Mouse (Mus musculus) CH12.LX (cell line): ENCODE measurements at regions not wholly inside any gene's neighbourhood (a gene's known extent, or its start where the extent isn't known, plus 50 kb on each side); places are given as distances from the start of the nearest gene placed in this dataset.

Source experiments
- DNase-seq: peaks from one replicate; pipeline ENCODE4 v3.0.0-alpha.2; 2013; ENCODE audit errors: extremely low read depth
- H3K27ac ChIP-seq: 2 replicates; pipeline ENCODE4 v1.5.1; 2012; ENCODE audit warnings: low read depth, mild to moderate bottlenecking, control low read depth, moderate library complexity; ENCODE audit not compliant: insufficient read depth
- H3K27me3 ChIP-seq: replicated peaks from 2 replicates; pipeline ENCODE3; 2012; ENCODE audit warnings: inconsistent platforms
- H3K36me3 ChIP-seq, 2 experiments: replicated peaks in 1 of 2; 2 replicates each; pipeline versions ENCODE3 to v1.6.1; 2012; ENCODE audit warnings: inconsistent platforms in 1 of 2, low read length in 1 of 2, mild to moderate bottlenecking in 1 of 2, mixed read lengths in 1 of 2, moderate library complexity in 1 of 2; ENCODE audit not compliant: control insufficient read depth in 1 of 2, insufficient read depth in 1 of 2
- H3K4me1 ChIP-seq, 2 experiments: 2 replicates each; pipeline ENCODE4 v1.6.1; 2012; ENCODE audit warnings: inconsistent platforms in 1 of 2, moderate library complexity in 1 of 2; ENCODE audit not compliant: insufficient read depth in 2 of 2, control insufficient read depth in 1 of 2
- H3K4me2 ChIP-seq: 2 replicates; pipeline ENCODE4 v1.6.1; 2012; ENCODE audit warnings: low read depth, mild to moderate bottlenecking, control low read depth; ENCODE audit not compliant: poor library complexity, insufficient read depth, severe bottlenecking
- H3K4me3 ChIP-seq, 3 experiments: fragments of 150-350 bp in 1 of 3; sonication (generic) in 1 of 3; replicated peaks in 1 of 3; 2 replicates each; pipeline versions ENCODE3 to v1.5.1; 2011 to 2012; ENCODE audit warnings: low read depth in 2 of 3, low read length in 2 of 3, mild to moderate bottlenecking in 2 of 3, moderate library complexity in 2 of 3, control low read depth in 1 of 3, improper control_type of control experiment in 1 of 3, inconsistent platforms in 1 of 3, mixed read lengths in 1 of 3; ENCODE audit not compliant: poor library complexity in 1 of 3
- H3K79me2 ChIP-seq: replicated peaks from 2 replicates; pipeline ENCODE4 v1.6.1; 2012; ENCODE audit warnings: mild to moderate bottlenecking, moderate library complexity; ENCODE audit not compliant: control insufficient read depth, poor library complexity, insufficient read depth, severe bottlenecking; ENCODE audit errors: extremely low read depth
- H3K9ac ChIP-seq: 2 replicates; pipeline ENCODE4 v1.6.1; 2012; ENCODE audit warnings: low read depth, mild to moderate bottlenecking, control low read depth, moderate library complexity; ENCODE audit not compliant: insufficient read depth
- H3K9me3 ChIP-seq: replicated peaks from 2 replicates; pipeline ENCODE3; 2012; ENCODE audit warnings: low read length, inconsistent platforms, mixed read lengths
- EP300 ChIP-seq: IDR thresholded peaks from 2 replicates; pipeline ENCODE4 v1.6.1; 2011; ENCODE audit warnings: low read length, improper control_type of control experiment
- GABPA ChIP-seq: IDR thresholded peaks from 2 replicates; pipeline ENCODE4 v1.6.1; 2012; ENCODE audit warnings: low read depth, low read length, improper control_type of control experiment, inconsistent platforms; ENCODE audit not compliant: insufficient replicate concordance
- IRF4 ChIP-seq: IDR thresholded peaks from 2 replicates; pipeline ENCODE4 v1.6.1; 2014; ENCODE audit warnings: low read depth, mild to moderate bottlenecking, inconsistent platforms, low read length, improper control_type of control experiment
- JUND ChIP-seq: conservative IDR thresholded peaks from 2 replicates; pipeline ENCODE4 v1.6.1; 2011; ENCODE audit warnings: low read depth, low read length, improper control_type of control experiment
- MAFK ChIP-seq: IDR thresholded peaks from 2 replicates; pipeline ENCODE4 v1.6.1; 2011; ENCODE audit warnings: low read length, improper control_type of control experiment; ENCODE audit not compliant: insufficient replicate concordance
- NELFE ChIP-seq: IDR thresholded peaks from 2 replicates; pipeline ENCODE4 v1.6.1; 2011; ENCODE audit warnings: low read depth, low read length, improper control_type of control experiment
- PAX5 ChIP-seq: IDR thresholded peaks from 2 replicates; pipeline ENCODE4 v1.6.1; 2012; ENCODE audit warnings: low read length, inconsistent platforms, mixed read lengths
- SIN3A ChIP-seq: IDR thresholded peaks from 2 replicates; pipeline ENCODE4 v1.6.1; 2012; ENCODE audit warnings: low read length, improper control_type of control experiment, inconsistent platforms
- SMC3 ChIP-seq: IDR thresholded peaks from 2 replicates; pipeline ENCODE4 v1.6.1; 2011; ENCODE audit warnings: low read depth, low read length, improper control_type of control experiment
- UBTF ChIP-seq: IDR thresholded peaks from 2 replicates; pipeline ENCODE4 v1.6.1; 2012; ENCODE audit warnings: low read depth, mild to moderate bottlenecking, inconsistent platforms, low read length, improper control_type of control experiment, moderate library complexity
- ZC3H11A ChIP-seq: IDR thresholded peaks from 2 replicates; pipeline ENCODE4 v1.6.1; 2012; ENCODE audit warnings: low read depth, mild to moderate bottlenecking, inconsistent platforms, low read length, improper control_type of control experiment
- ZNF384 ChIP-seq: IDR thresholded peaks from 2 replicates; pipeline ENCODE4 v1.6.1; 2012; ENCODE audit warnings: low read depth, low read length, improper control_type of control experiment, inconsistent platforms
- dilution Hi-C: fragments of 300-500 bp; cut with MboI; formaldehyde crosslinking; loops from 2 replicates; pipeline ENCODE4 v1.14.3; 2020; ENCODE audit warnings: low sequenced_read_pairs; ENCODE audit not compliant: extremely low pct_unique_long_range_greater_than_20kb, extremely low pct_ligation_motif_present
- in situ Hi-C: fragments of 300-500 bp; cut with MboI; formaldehyde crosslinking; loops from 3 replicates; pipeline ENCODE4 v1.14.3; 2019; ENCODE audit warnings: low sequenced_read_pairs, low pct_ligation_motif_present, low pct_unique_long_range_greater_than_20kb, mixed read lengths

GRCm38 (mm10) chr2:148497452-148498302, 54.3 kb upstream of the Cd93 start:
- no peak overlapping the region for H3K4me2 ChIP-seq
- H3K4me1 ChIP-seq, result no peaks in the 10 kb centered on the region
- no peaks in the 10 kb centered on the region for H3K36me3 ChIP-seq
- no peak for TF ChIP-seq EP300
- H3K79me2 ChIP-seq, result no peaks in the 10 kb centered on the region
- H3K9me3 ChIP-seq, result no peaks in the 10 kb centered on the region
- H3K9ac ChIP-seq, result no peak overlapping the region
- H3K27me3 ChIP-seq, result no peaks in the 10 kb centered on the region
- dilution Hi-C loops, result no loop called here
- in situ Hi-C loops, result loop anchor here (10.0 kb wide), 1 partner anchor 63 kb away; no protein-coding TSS in a partner anchor
- no peak overlapping the region for H3K4me3 ChIP-seq
- no peak for DNase-seq
- no peak overlapping the region for H3K27ac ChIP-seq

- TF ChIP-seq ZNF384 (no peak), IRF4 (no peak), PAX5 (no peak), UBTF (no peak), MAFK (no peak), JUND (no peak), SIN3A (no peak), ZC3H11A (no peak), GABPA (no peak), SMC3 (no peak), NELFE (no peak)
- Histone ChIP-seq H3K4me2 (no peak overlapping the region), H3K4me1 (no peaks in the 10 kb centered on the region), H3K36me3 (no peaks in the 10 kb centered on the region), H3K27ac (no peak overlapping the region), H3K4me3 (no peak overlapping the region), H3K79me2 (no peaks in the 10 kb centered on the region), H3K9me3 (no peaks in the 10 kb centered on the region), H3K27me3 (no peaks in the 10 kb centered on the region), H3K9ac (no peak overlapping the region)
- in situ Hi-C loops (loop anchor here (10.0 kb wide), 1 partner anchor 62 kb away; no protein-coding TSS in a partner anchor), dilution Hi-C loops (no loop called here)
- no peak for DNase-seq
Observed at GRCm38 (mm10) chr2:148496151-148497040, 53.0 kb upstream of the Cd93 start.
